Mouse (Mus musculus): ENCODE data around the gene Cox7b.

Cox7b gene

GRCm38 (mm10) chrX:106015571-106016322 lies at the start of gene Cox7b:
Gene Cox7b, plus strand, starts transcription at chrX:106015700.
- in situ Hi-C loops (cut with MboI, MseI): loop anchor here (10.0 kb wide), 1 partner anchor 91 kb away; the partner anchor contains the start of gene Atrx

GRCm38 (mm10) chrX:106001605-106002004 lies 13.9 kb upstream of the Cox7b start:
- in situ Hi-C loops (cut with MboI, MseI): no loop called here

GRCm38 (mm10) chrX:106010762-106011161 lies 4.7 kb upstream of the Cox7b start:
- in situ Hi-C loops (cut with MboI, MseI): loop anchor here (10.0 kb wide), 1 partner anchor 86 kb away; the partner anchor contains the start of gene Atrx

GRCm38 (mm10) chrX:106011465-106012159 lies 3.9 kb upstream of the Cox7b start, which contains the start of gene Magt1:
Gene Magt1, minus strand, starts transcription at chrX:106011906.
- in situ Hi-C loops (cut with MboI, MseI): loop anchor here (10.0 kb wide), 1 partner anchor 87 kb away; the partner anchor contains the start of gene Atrx

- in situ Hi-C loops (cut with MboI, MseI): loop anchor here (10.0 kb wide), 1 partner anchor 88 kb away; the partner anchor contains the start of gene Atrx
Observed at GRCm38 (mm10) chrX:106012559-106012958, 2.9 kb upstream of the Cox7b start.

GRCm38 (mm10) chrX:106013217-106013616 lies 2.3 kb upstream of the Cox7b start:
- in situ Hi-C loops (cut with MboI, MseI): loop anchor here (10.0 kb wide), 1 partner anchor 88 kb away; the partner anchor contains the start of gene Atrx

- in situ Hi-C loops (cut with MboI, MseI): loop anchor here (10.0 kb wide), 1 partner anchor 90 kb away; the partner anchor contains the start of gene Atrx
Observed at GRCm38 (mm10) chrX:106014741-106015377, 641 bp upstream of the Cox7b start.

- in situ Hi-C loops (cut with MboI, MseI): loop anchor here (10.0 kb wide), 1 partner anchor 92 kb away; the partner anchor contains the start of gene Atrx
Observed at GRCm38 (mm10) chrX:106017102-106017501, 1.6 kb downstream of the Cox7b start.

- in situ Hi-C loops (cut with MboI, MseI): loop anchor here (10.0 kb wide), 1 partner anchor 93 kb away; the partner anchor contains the start of gene Atrx
Observed at GRCm38 (mm10) chrX:106017516-106017915, 2.0 kb downstream of the Cox7b start.

GRCm38 (mm10) chrX:106026418-106027342 lies 11.2 kb downstream of the Cox7b start, which contains the start of gene Atp7a:
Gene Atp7a, plus strand, starts transcription at chrX:106027276.
- in situ Hi-C loops (cut with MboI, MseI): no loop called here

GRCm38 (mm10) chrX:106027343-106027674 lies 11.8 kb downstream of the Cox7b start:
- in situ Hi-C loops (cut with MboI, MseI): no loop called here

- in situ Hi-C loops (cut with MboI, MseI): loop anchor here (5.0 kb wide), 1 partner anchor 137 kb away; no protein-coding TSS in a partner anchor
Observed at GRCm38 (mm10) chrX:106030176-106030575, 14.7 kb downstream of the Cox7b start.

GRCm38 (mm10) chrX:106031124-106031523 lies 15.6 kb downstream of the Cox7b start:
- in situ Hi-C loops (cut with MboI, MseI): loop anchor here (5.0 kb wide), 1 partner anchor 136 kb away; no protein-coding TSS in a partner anchor

- in situ Hi-C loops (cut with MboI, MseI): no loop called here
Observed at GRCm38 (mm10) chrX:106035727-106036126, 20.2 kb downstream of the Cox7b start.

- in situ Hi-C loops (cut with MboI, MseI): no loop called here
Observed at GRCm38 (mm10) chrX:106037185-106037752, 21.8 kb downstream of the Cox7b start.

GRCm38 (mm10) chrX:106043863-106044617 lies 28.5 kb downstream of the Cox7b start:
- in situ Hi-C loops (cut with MboI, MseI): no loop called here

- in situ Hi-C loops (cut with MboI, MseI): no loop called here
Observed at GRCm38 (mm10) chrX:106045455-106045854, 30.0 kb downstream of the Cox7b start.

- in situ Hi-C loops (cut with MboI, MseI): no loop called here
Observed at GRCm38 (mm10) chrX:106045928-106046327, 30.4 kb downstream of the Cox7b start.

GRCm38 (mm10) chrX:106048191-106048590 lies 32.7 kb downstream of the Cox7b start:
- in situ Hi-C loops (cut with MboI, MseI): no loop called here

All from T-helper 2 cell (primary cell).